Mouse (Mus musculus): ENCODE measurements around the gene Ncf2.
"Not testable (repeated sequence)": the region's sequence is repeated elsewhere in the genome, so short reads cannot be mapped to it uniquely, and the experiment has no call there.

Gene Ncf2

GRCm38 (mm10) chr1:152799897-152800296 lies at the start of gene Ncf2:
TSS of gene Ncf2 (plus strand) at chr1:152800194.
- DNase-seq (ENCODE audit: low read depth, low spot score): no peak

GRCm38 (mm10) chr1:152750312-152750965 lies 49.6 kb upstream of the Ncf2 start, which contains the start of gene Apobec4:
TSS of gene Apobec4 (plus strand) at chr1:152750551.
- DNase-seq (ENCODE audit: low read depth, low spot score): no peak

GRCm38 (mm10) chr1:152761791-152762190 lies 38.2 kb upstream of the Ncf2 start:
- no peak for DNase-seq (ENCODE audit: low read depth, low spot score)

GRCm38 (mm10) chr1:152766032-152766772 lies 33.8 kb upstream of the Ncf2 start, which contains the start of the genes Rgl1 and Arpc5:
TSS of gene Rgl1 (minus strand) at chr1:152766351.
TSS of gene Arpc5 (plus strand) at chr1:152766542.
- peak; percentile 94 for DNase-seq (ENCODE audit: low read depth, low spot score)

- DNase-seq (ENCODE audit: low read depth, low spot score): no peak
Observed at GRCm38 (mm10) chr1:152766804-152767748, 32.9 kb upstream of the Ncf2 start.

GRCm38 (mm10) chr1:152767749-152768488 lies 32.1 kb upstream of the Ncf2 start:
- peak; percentile 61 for DNase-seq (ENCODE audit: low read depth, low spot score)

GRCm38 (mm10) chr1:152771016-152771415 lies 29.0 kb upstream of the Ncf2 start:
- DNase-seq (ENCODE audit: low read depth, low spot score): no peak

GRCm38 (mm10) chr1:152774601-152775000 lies 25.4 kb upstream of the Ncf2 start:
- not testable (repeated sequence) for DNase-seq (ENCODE audit: low read depth, low spot score)

- no peak for DNase-seq (ENCODE audit: low read depth, low spot score)
Observed at GRCm38 (mm10) chr1:152779071-152779737, 20.8 kb upstream of the Ncf2 start.

- no peak for DNase-seq (ENCODE audit: low read depth, low spot score)
Observed at GRCm38 (mm10) chr1:152784620-152785019, 15.4 kb upstream of the Ncf2 start.

GRCm38 (mm10) chr1:152785446-152785845 lies 14.5 kb upstream of the Ncf2 start:
- not testable (repeated sequence) for DNase-seq (ENCODE audit: low read depth, low spot score)

- no peak for DNase-seq (ENCODE audit: low read depth, low spot score)
Observed at GRCm38 (mm10) chr1:152786953-152787352, 13.0 kb upstream of the Ncf2 start.

GRCm38 (mm10) chr1:152788121-152788660 lies 11.8 kb upstream of the Ncf2 start:
- no peak for DNase-seq (ENCODE audit: low read depth, low spot score)

GRCm38 (mm10) chr1:152790254-152790653 lies 9.7 kb upstream of the Ncf2 start:
- DNase-seq (ENCODE audit: low read depth, low spot score): no peak

- no peak for DNase-seq (ENCODE audit: low read depth, low spot score)
Observed at GRCm38 (mm10) chr1:152790821-152791220, 9.2 kb upstream of the Ncf2 start.

GRCm38 (mm10) chr1:152791269-152791668 lies 8.7 kb upstream of the Ncf2 start:
- DNase-seq (ENCODE audit: low read depth, low spot score): no peak

GRCm38 (mm10) chr1:152792736-152793494 lies 7.1 kb upstream of the Ncf2 start:
- no peak for DNase-seq (ENCODE audit: low read depth, low spot score)

GRCm38 (mm10) chr1:152793495-152794130 lies 6.4 kb upstream of the Ncf2 start:
- DNase-seq (ENCODE audit: low read depth, low spot score): no peak

- DNase-seq (ENCODE audit: low read depth, low spot score): no peak
Observed at GRCm38 (mm10) chr1:152795688-152796255, 4.2 kb upstream of the Ncf2 start.

Data from retina, adult 2 months (tissue).